Mouse (Mus musculus): Measurements from ENCODE around the gene Mthfd2l.

The Mthfd2l gene

GRCm38 (mm10) chr5:91048397-91048796 lies 117.5 kb downstream of the Mthfd2l start:
- no peak for DNase-seq (ENCODE audit: extremely low spot score, low spot score)

Data from neural tube, embryonic 10.5 days (tissue).